Mouse (Mus musculus) B cell, adult 2 months (primary cell): ENCODE results near the gene H1fx.
"Not testable (repeated sequence)": the region's sequence is repeated elsewhere in the genome, so short reads cannot be mapped to it uniquely, and the experiment has no call there.

Experiments
- DNase-seq, 2 experiments: peaks; one replicate each; pipeline ENCODE4 v3.0.0; 2022

Gene H1fx

DNA sequence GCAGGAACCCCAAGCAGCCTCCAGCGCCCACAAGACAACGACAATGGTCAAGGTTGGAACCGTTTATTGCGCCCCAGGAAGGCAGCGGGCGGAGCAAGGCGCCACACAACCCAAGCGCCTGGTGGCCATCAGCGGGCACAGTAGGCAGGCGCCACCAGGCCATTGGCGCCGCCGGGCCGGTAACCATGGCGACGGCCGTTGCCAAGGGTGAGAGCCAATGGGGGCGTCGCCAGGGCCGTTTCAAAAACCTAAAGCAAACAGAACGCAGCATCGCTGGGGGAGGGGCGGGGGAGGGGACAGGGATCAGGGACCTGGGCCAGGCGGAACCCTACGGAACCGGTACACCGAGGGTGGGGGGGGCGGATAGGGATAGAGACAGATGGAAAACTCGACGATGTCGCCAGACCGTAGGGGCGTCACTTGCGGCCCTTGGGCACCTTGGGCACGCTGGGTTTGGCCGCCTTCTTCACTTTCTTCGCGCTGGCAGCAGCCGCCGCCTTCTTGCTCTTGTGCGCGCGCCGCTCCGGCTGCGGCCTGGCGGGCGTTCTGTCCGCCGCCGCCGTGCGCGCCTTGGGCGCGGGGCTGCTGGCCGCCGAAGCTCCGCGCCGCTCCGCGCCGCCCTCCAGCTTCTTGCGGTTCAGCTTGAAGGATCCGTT is 935 bp downstream of the H1fx start:
- peak; percentile 76 to 81 for DNase-seq

DNA sequence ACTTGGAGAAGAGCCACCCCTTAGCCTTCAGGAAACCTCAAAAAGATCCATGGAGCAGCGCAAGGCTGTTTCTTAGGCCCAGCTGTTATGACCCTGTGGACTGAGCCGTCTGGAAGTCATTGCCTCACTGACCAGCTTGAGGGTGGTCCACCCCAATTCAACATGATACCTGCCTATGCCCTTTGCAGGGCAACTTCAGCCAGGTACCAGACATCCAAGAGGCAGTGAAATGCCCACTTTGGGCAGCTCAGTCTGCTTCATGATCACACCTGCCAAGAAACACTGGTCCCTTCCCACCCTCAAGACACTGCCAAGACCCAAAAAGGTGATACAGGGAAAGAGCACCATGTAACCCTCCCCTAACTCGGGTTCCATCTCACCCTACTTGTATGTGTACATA is 1.7 kb downstream of the H1fx start:
- DNase-seq: no peak

DNA sequence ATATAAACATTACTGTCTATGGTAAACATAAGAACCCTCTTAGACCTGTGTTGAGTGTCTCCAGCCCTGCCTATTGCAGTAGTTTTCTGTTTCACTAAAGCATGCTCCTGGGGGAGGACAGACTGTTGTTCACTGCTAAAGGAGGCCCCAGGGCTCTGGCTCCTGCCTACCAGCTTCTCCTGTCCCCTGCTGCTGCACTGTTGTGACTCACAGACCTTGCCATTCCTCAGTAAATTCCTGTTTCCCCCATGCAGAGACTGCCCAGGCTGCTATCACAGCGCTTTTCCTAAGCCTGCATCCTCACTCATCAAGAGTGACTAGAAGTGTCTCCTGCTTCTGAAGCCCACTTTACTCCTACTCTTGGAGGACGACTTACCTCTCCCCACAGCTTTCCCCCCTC is 11.4 kb downstream of the H1fx start:
- no peak for DNase-seq

DNA sequence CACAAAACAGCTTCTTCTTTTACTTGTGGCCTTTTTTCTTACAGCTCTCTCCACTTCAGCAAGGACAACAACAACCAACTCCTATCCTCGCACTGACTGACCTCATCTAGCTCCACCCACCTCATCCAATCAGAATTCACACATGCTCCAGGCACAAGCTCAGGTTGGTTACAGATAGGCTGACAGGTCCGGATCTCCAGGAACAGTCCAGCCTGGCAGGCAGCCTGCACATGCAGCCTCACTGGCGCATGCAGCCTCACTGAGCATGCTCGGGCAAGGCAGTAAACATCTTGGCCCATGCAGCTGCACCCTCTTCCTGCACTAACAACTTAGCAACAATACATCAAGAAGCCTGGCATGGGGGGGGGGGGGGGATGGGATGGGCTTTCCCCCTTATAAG is 19.0 kb downstream of the H1fx start:
- DNase-seq: not testable (repeated sequence)

DNA sequence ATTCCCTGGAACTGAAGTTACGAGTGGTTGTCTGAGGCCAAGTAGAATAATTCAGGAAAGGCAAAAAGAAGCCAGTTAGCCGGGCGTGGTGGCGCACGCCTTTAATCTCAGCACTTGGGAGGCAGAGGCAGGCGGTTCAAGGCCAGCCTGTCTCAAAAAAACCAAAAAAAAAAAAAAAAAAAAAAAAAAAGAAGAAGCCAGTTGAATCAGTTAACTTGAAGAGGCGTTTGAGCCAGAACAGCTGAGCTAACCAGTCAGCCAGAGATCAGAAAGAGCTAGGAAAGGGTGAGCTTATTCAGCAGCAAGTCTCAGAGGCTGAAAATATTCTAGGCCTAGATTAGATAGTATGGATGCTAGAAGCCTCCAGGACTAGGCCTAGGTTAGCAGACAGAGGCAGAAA is 39.3 kb downstream of the H1fx start:
- DNase-seq: no peak

DNA sequence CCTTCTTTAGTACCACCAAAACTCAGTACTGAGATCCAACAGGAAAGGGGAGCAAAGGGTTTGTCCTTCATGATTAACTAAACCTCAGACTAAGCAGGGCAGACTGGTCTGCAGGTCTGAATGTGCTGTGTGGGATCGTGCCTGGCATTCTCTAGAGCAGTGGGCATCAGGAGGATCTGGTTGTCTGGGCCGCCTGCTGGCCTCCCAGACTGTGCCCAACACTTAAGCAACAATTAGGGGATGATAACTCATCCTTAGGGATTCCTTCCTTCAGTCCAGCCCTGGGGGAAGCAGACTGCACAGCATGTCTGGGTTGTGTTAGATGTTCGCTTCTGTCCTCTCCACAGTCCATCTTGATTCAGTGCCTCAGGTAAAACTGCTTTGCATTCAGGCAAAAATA is 42.5 kb downstream of the H1fx start:
- no peak for DNase-seq

DNA sequence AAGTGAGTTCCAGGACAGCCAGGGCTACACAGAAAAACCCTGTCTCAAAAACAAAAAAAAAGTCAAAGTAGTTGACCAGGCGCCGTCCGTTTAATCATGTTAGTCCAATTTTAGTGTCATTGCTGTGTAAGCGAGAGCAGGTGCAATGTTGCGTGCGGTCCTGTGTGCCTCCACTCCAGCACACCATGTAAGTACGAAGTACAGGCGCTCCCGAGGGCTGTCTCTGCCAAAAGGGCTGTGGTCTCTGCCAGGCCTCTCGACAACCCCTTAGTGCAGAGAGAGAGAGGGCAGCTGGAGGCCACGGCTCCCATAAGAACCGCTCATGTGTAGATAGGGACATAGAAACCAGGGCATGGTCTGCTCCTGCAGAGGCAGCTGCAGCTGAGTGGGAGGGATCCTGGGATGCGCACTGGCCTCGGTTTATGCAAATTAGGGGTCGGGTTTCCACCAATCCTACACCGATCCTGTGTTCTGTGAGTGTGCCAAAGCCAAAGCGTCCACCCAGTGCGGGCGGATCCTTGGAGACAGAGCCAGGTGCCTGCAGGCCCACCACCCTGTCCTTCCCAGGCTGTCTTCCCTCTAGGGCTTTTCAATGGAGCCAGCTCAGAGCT is 44.2 kb downstream of the H1fx start:
- DNase-seq: no peak

DNA sequence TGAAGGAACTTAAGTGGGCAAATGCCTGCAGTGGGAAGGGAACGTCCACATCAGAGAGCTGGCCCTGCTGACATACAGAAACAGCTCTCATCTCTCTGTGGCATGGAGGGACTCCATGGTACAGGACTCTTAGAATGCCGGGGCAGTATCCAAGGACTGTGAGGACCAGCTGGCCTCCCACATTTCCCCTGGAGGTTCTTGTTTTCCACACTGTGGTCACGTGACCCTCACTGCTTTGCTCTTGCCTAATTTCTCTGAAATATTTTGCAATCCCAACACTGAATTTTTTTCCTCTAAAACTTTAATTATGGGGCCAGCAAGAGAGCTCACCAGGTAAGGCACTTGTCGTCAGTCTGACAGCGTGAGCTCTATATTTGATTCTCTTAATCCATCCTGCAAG is 46.4 kb downstream of the H1fx start:
- no peak for DNase-seq
